Mouse (Mus musculus) heart, adult 11 months (tissue): ENCODE measurements around the gene Itga7.

ENCODE experiments used
- DNase-seq: peaks from one replicate; pipeline ENCODE4 v3.0.0; 2022

Itga7 gene

GRCm38 (mm10) chr10:128912268-128912667, 21.4 kb upstream of the Itga7 start:
- DNase-seq = peak; percentile 91

- DNase-seq = peak; percentile 83
Observed at GRCm38 (mm10) chr10:128912791-128913190, 20.8 kb upstream of the Itga7 start.

GRCm38 (mm10) chr10:128913219-128913618, 20.4 kb upstream of the Itga7 start:
- peak; percentile 97 for DNase-seq

- peak; percentile 95 for DNase-seq
Observed at GRCm38 (mm10) chr10:128913696-128914095, 19.9 kb upstream of the Itga7 start.

- DNase-seq = no peak
Observed at GRCm38 (mm10) chr10:128915550-128915949, 18.1 kb upstream of the Itga7 start.

- no peak for DNase-seq
Observed at GRCm38 (mm10) chr10:128916665-128917064, 17.0 kb upstream of the Itga7 start.

- DNase-seq = no peak
Observed at GRCm38 (mm10) chr10:128917400-128917799, 16.2 kb upstream of the Itga7 start.

- DNase-seq = peak; percentile 96
Observed at GRCm38 (mm10) chr10:128918246-128918645, 15.4 kb upstream of the Itga7 start.

GRCm38 (mm10) chr10:128919203-128919631, 14.4 kb upstream of the Itga7 start:
- DNase-seq = peak; percentile 96

- peak; percentile 90 for DNase-seq
Observed at GRCm38 (mm10) chr10:128919966-128920365, 13.7 kb upstream of the Itga7 start.

- DNase-seq = peak; percentile 98
Observed at GRCm38 (mm10) chr10:128920736-128921161, 12.9 kb upstream of the Itga7 start.

- no peak for DNase-seq
Observed at GRCm38 (mm10) chr10:128921251-128921650, 12.4 kb upstream of the Itga7 start.

- peak; percentile 94 for DNase-seq
Observed at GRCm38 (mm10) chr10:128921883-128922821, 11.5 kb upstream of the Itga7 start.

- no peak for DNase-seq
Observed at GRCm38 (mm10) chr10:128922822-128923012, 10.9 kb upstream of the Itga7 start, which contains the start of gene Rdh5. Gene Rdh5, minus strand, starts transcription at chr10:128922888.

GRCm38 (mm10) chr10:128923013-128923691, 10.5 kb upstream of the Itga7 start:
- DNase-seq = peak; percentile 100

- no peak for DNase-seq
Observed at GRCm38 (mm10) chr10:128923935-128924334, 9.7 kb upstream of the Itga7 start, which contains the start of gene Bloc1s1. Gene Bloc1s1, minus strand, starts transcription at chr10:128924035.

GRCm38 (mm10) chr10:128928356-128928755, 5.3 kb upstream of the Itga7 start:
- DNase-seq = peak; percentile 84

- peak; percentile 87 for DNase-seq
Observed at GRCm38 (mm10) chr10:128929638-128930378, 3.8 kb upstream of the Itga7 start.

GRCm38 (mm10) chr10:128931441-128931840, 2.2 kb upstream of the Itga7 start:
- peak; percentile 93 for DNase-seq

- DNase-seq = peak; percentile 89
Observed at GRCm38 (mm10) chr10:128933976-128934721, 531 bp downstream of the Itga7 start.

GRCm38 (mm10) chr10:128934997-128935787, 1.6 kb downstream of the Itga7 start:
- peak; percentile 86 for DNase-seq
